Mouse (Mus musculus): ENCODE results near the gene Gm49336. TPM values are rescaled to one million over a fixed set of nuclear protein-coding genes. Genes with fewer than 3 reads are reported as not detected.

Gene Gm49336
- total RNA-seq, 2 experiments from 2014 or later = 35.1 to 39.2 TPM

DNA sequence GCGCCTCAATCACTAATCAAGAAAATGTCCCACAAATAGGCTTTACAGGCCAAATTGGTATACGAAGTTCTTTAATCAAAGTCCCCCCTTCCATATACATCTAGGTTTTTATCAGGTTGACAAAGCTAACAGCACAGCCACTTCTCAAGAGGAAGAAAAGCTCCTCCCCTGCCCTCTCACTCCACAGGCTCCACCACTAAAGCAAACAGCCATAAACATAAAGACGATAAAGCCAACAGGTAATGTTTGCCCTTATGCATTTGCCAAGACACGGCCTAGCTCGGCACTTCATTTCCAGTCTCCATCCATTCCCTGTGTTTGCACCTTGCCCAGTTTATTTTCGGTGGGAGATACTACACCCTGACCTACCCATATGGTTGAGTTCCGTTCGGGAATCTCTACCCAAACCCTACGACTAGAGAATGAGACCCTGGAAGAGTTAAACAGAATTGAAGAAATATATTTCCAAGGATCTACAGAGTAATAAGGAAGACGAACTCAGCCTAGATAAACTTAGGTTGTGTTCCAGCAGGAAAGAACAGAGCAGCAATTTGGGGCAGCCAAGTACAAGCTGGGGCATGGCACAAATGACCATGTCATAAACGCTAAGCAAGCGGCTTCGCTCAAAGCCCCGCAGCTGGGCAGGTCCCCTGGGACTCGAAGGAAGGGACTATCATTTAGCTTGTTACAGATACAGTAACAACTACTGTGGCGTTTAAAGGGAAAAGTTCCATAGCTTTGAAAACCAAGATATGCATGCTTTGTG is 80.3 kb downstream of the Gm49336 start:
- DNase-seq (ENCODE audit: low spot score in 2 of 2) = no peak

DNA sequence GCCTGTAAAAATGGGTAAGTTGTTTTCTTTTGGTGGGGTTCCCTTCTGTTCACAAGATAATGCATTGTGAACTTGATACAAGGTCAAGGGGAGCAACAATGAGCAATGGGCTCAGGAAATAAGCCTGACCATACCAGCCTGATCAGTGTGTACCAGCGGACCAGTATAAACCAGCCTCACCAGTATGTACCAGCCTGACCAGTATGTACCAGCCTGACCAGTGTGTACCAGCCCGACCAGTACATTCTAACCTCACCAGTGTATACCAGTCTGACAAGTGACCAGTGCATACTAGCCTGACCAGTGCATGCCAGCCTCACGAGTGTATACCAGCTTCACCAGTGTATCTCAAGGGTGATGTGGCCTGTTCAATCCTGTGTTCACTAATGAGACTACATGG is 87.9 kb downstream of the Gm49336 start:
- no peak for DNase-seq (ENCODE audit: low spot score in 2 of 2)

Small RNA genes lying within 50 kb of the gene (microRNA-seq; reads per million reads assigned to microRNA genes)
- gene Mir719 (ENCODE audit: borderline number of aligned reads in 2 of 2) = 0 to 0.47 reads per million in 2 experiments

Other genes with a start within 250 kb of the Gm49336 start
- gene Atp8a2, start 54.3 kb downstream of the Gm49336 start, total RNA-seq (2021) = 1 to 10 TPM; 1.1 to 2.0 TPM
- not detected for gene Nupl1, start 76 bp downstream of the Gm49336 start, total RNA-seq (2021)
- gene Mtmr6, start 13.7 kb upstream of the Gm49336 start, total RNA-seq (2021) = 10 to 100 TPM; 49.6 to 50.2 TPM
- gene Amer2, start 121.8 kb upstream of the Gm49336 start, total RNA-seq (2021) = 1 to 10 TPM; 3.0 to 3.3 TPM

Measured in adrenal gland, adult 18-20 months (tissue).